In the genomic region with DNA sequence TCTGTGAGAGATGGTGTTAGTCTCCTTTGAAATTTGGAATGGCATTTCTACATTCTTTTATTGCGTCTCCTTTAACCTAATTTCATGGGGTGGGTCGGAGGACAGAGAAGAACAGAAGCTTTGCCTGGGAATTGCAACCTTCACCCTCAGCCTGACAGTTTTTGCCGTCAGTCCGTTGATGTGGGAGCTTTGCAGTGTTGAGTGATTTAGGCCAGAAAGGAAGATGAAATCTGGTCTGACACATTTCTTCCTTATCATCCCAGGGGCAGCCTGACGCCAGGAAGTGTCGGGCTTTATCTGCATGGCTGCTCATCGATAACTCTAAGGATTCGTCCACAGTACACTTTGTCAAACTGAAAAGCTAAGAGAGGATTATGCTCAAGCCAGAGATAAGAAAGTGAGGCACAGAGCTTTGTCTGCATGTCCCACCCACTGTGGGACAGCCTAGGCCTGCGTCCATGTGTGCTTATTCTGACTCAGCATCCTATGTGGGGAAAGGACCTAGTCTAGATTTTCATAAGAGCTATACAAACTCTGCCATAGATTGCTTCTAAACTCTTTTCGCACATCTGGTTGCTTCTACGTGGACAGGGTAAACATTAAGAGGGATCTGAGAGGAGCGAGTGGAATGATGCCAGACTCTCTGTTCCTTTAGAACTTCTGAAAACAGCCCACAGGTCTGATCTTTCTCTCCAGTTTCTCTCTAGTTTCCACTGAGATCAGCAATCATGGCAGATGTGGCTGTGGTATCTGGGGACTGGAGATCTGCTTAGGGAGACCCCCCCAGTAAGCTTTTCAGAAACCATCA, we compare ENCODE assay signal across 18 mouse cellular contexts. TPM values are rescaled to one million over a fixed set of nuclear protein-coding genes. Genes with fewer than 3 reads are reported as not detected.
DNase-seq lines count a peak whose midpoint lies in the region; ATAC-seq lines count a peak whose summit lies in the region.
"Had no signal": no experiment of that assay in that cellular context is flagged by ENCODE, and none has a peak within 500 bp of the region (broad histone marks: within the 10 kb centered on the region; RNA-seq: fewer than 3 reads in every experiment).

No protein-coding gene starts in this region.

- H3K9me3 ChIP-seq in heart, embryonic 13.5 days = no peaks in the 10 kb centered on the region
- no peaks in the 10 kb centered on the region for H3K9me3 ChIP-seq in lung, embryonic 16.5 days (ENCODE audit: control insufficient read depth, low read length)
- no peaks in the 10 kb centered on the region for H3K9me3 ChIP-seq in midbrain, embryonic 14.5 days (ENCODE audit: control insufficient read depth, low read length)
- H3K9me3 ChIP-seq: forebrain, embryonic 13.5 days; hindbrain, embryonic 10.5 days; kidney, embryonic 15.5 days; liver, embryonic 12.5 days; lung, embryonic 15.5 days; stomach, embryonic 15.5 days had no signal

- peaks cover 17% of the 10 kb centered on the region for H3K4me1 ChIP-seq in heart, embryonic 13.5 days
- H3K4me1 ChIP-seq in lung, embryonic 16.5 days (replicated peaks; ENCODE audit: control insufficient read depth, insufficient read depth, low read length) = peaks cover 6% of the 10 kb centered on the region; the same call in 1 of the 2 replicates
- peaks cover 3% of the 10 kb centered on the region; the same call in 1 of the 2 replicates for H3K4me1 ChIP-seq in midbrain, embryonic 14.5 days (ENCODE audit: control insufficient read depth, insufficient read depth, low read length)
- H3K4me1 ChIP-seq: forebrain, embryonic 13.5 days; hindbrain, embryonic 10.5 days; kidney, embryonic 15.5 days; liver, embryonic 12.5 days; stomach, embryonic 15.5 days had no signal

- 0 out of 2 replicates have a peak overlapping the region, but pooled peaks have one; percentile 9 for H3K4me2 ChIP-seq in heart, embryonic 13.5 days
- no peak overlapping the region for H3K4me2 ChIP-seq in lung, embryonic 16.5 days (ENCODE audit: low read depth, low read length)
- no peak overlapping the region for H3K4me2 ChIP-seq in midbrain, embryonic 14.5 days (ENCODE audit: low read length)
- H3K4me2 ChIP-seq: forebrain, embryonic 13.5 days; kidney, embryonic 15.5 days; liver, embryonic 12.5 days; lung, embryonic 15.5 days; stomach, embryonic 15.5 days had no signal

- no peak overlapping the region for H3K9ac ChIP-seq in heart, embryonic 13.5 days
- no peak overlapping the region for H3K9ac ChIP-seq in lung, embryonic 16.5 days (ENCODE audit: low read length)
- no peak overlapping the region for H3K9ac ChIP-seq in midbrain, embryonic 14.5 days (replicated peaks; ENCODE audit: low read length)
- H3K9ac ChIP-seq: forebrain, embryonic 13.5 days; kidney, embryonic 15.5 days; liver, embryonic 12.5 days; lung, embryonic 15.5 days; stomach, embryonic 15.5 days had no signal

- H3K27ac ChIP-seq in heart, embryonic 13.5 days (replicated peaks) = 0 out of 2 replicates have a peak overlapping the region, but pooled peaks have one; percentile 17
- H3K27ac ChIP-seq in lung, embryonic 16.5 days (ENCODE audit: low read length) = no peak overlapping the region
- 0 out of 2 replicates have a peak overlapping the region, but pooled peaks have one; percentile 2 for H3K27ac ChIP-seq in midbrain, embryonic 14.5 days (replicated peaks; ENCODE audit: low read depth, low read length)
- H3K27ac ChIP-seq: forebrain, embryonic 13.5 days; hindbrain, embryonic 10.5 days; kidney, embryonic 15.5 days; liver, embryonic 12.5 days; lung, embryonic 15.5 days; stomach, embryonic 15.5 days had no signal

- no peaks in the 10 kb centered on the region for H3K36me3 ChIP-seq in heart, embryonic 13.5 days
- no peaks in the 10 kb centered on the region for H3K36me3 ChIP-seq in lung, embryonic 16.5 days (ENCODE audit: control insufficient read depth, insufficient read depth, low read length)
- H3K36me3 ChIP-seq in midbrain, embryonic 14.5 days (ENCODE audit: control insufficient read depth, insufficient read depth, low read length) = no peaks in the 10 kb centered on the region
- H3K36me3 ChIP-seq: hindbrain, embryonic 10.5 days; kidney, embryonic 15.5 days; liver, embryonic 12.5 days; lung, embryonic 15.5 days; stomach, embryonic 15.5 days had no signal

- DNase-seq in heart, adult 9 months (ENCODE audit: low spot score in 2 of 2) = no peak
- no peak for DNase-seq in lung, postnatal 36 days
- DNase-seq in midbrain, embryonic 14.5 days = no peak
- no peak for DNase-seq in right cerebral cortex, adult 18-20 months
- no peak for DNase-seq in c-Kit-positive CD71-positive TER-119-positive erythroid progenitor cells, embryonic 14.5 days (ENCODE audit: low spot score)
- DNase-seq: adrenal gland, postnatal 25 days; cerebellum, adult 2 months; gastrocnemius, postnatal 25 days; spleen, adult 18-20 months; thymus, adult 2 months had no signal

- WGBS in heart, embryonic 13.5 days = 11% methylated on average over 12 of the region's 12 CpGs
- 25% methylated on average over 12 of the region's 12 CpGs for WGBS in lung, embryonic 16.5 days
- 37% methylated on average over 12 of the region's 12 CpGs for WGBS in midbrain, embryonic 14.5 days

- peaks cover 73% of the 10 kb centered on the region for H3K27me3 ChIP-seq in heart, embryonic 13.5 days (replicated peaks)
- no peaks in the 10 kb centered on the region for H3K27me3 ChIP-seq in lung, embryonic 16.5 days (ENCODE audit: control insufficient read depth, insufficient read depth, low read depth, low read length)
- H3K27me3 ChIP-seq in midbrain, embryonic 14.5 days (ENCODE audit: control insufficient read depth, insufficient read depth, low read length) = no peaks in the 10 kb centered on the region
- H3K27me3 ChIP-seq: forebrain, embryonic 13.5 days; kidney, embryonic 15.5 days; liver, embryonic 12.5 days; lung, embryonic 15.5 days; stomach, embryonic 15.5 days had no signal

- H3K4me3 ChIP-seq in heart, embryonic 13.5 days = no peak overlapping the region
- H3K4me3 ChIP-seq in lung, embryonic 16.5 days (ENCODE audit: low read length) = no peak overlapping the region
- no peak overlapping the region for H3K4me3 ChIP-seq in midbrain, embryonic 14.5 days (replicated peaks; ENCODE audit: low read depth, low read length)
- H3K4me3 ChIP-seq: forebrain, embryonic 13.5 days; hindbrain, embryonic 10.5 days; kidney, embryonic 15.5 days; liver, embryonic 12.5 days; lung, embryonic 15.5 days; stomach, embryonic 15.5 days had no signal

- ATAC-seq in heart, embryonic 13.5 days (ENCODE audit: extremely low read depth, insufficient number of reproducible peaks, low FRiP score, low TSS enrichment) = peak; percentile 66; the same call in 1 of the 2 replicates
- ATAC-seq in lung, embryonic 16.5 days (ENCODE audit: low read depth) = peak; percentile 36; the same call in 1 of the 2 replicates
- no peak for ATAC-seq in midbrain, embryonic 14.5 days (ENCODE audit: low FRiP score, low TSS enrichment)
- ATAC-seq: forebrain, embryonic 13.5 days; liver, embryonic 12.5 days had no signal

RNA-seq across cellular contexts. Expression of gene Tnc, which starts 11.4 kb away (rescaled TPM):
- polyA plus RNA-seq in heart, embryonic 13.5 days (2015; fragmentation: Nextera tagmentation; extraction: Ambion mirVana) = 12.7 and 14.5 TPM in 2 replicates
- 41.8 and 45.2 TPM in 2 replicates for polyA plus RNA-seq in lung, embryonic 16.5 days (2015; fragmentation: Nextera tagmentation; extraction: Ambion mirVana)
- polyA plus RNA-seq in midbrain, embryonic 14.5 days (2014; fragmentation: Nextera tagmentation; extraction: Ambion mirVana) = 63.8 and 67.9 TPM in 2 replicates
